Mouse (Mus musculus) stomach, postnatal 0 days (tissue): ENCODE data around the gene Aldh2.

Experiments used
- CTCF ChIP-seq: IDR thresholded peaks from 2 replicates; pipeline ENCODE4 v1.5.1; 2016; ENCODE audit warnings: antibody characterized with exemption, low read depth, mild to moderate bottlenecking, moderate library complexity
- EP300 ChIP-seq: optimal IDR thresholded peaks from 2 replicates; pipeline ENCODE3; 2016; ENCODE audit warnings: antibody characterized with exemption

GRCm38 (mm10) chr5:121593451-121594401, at the start of gene Aldh2:
- TF ChIP-seq EP300 (no peak), CTCF (peak; percentile 49)
